Mouse (Mus musculus) layer of hippocampus, adult 8-10 months (tissue): ENCODE results near the gene Triml1. TPM values are rescaled to one million over a fixed set of nuclear protein-coding genes. Genes with fewer than 3 reads are reported as not detected.

Source experiments
- DNase-seq, 2 experiments: peaks; one replicate each; pipeline ENCODE4 v3.0.0; 2022; ENCODE audit warnings: low spot score in 2 of 2
- total RNA-seq, 4 experiments: library from RNA; stranded (reverse); gene quantifications; 2 replicates each; pipeline ENCODE4 v1.2.4; 2022

Gene Triml1
- not detected for total RNA-seq

DNA sequence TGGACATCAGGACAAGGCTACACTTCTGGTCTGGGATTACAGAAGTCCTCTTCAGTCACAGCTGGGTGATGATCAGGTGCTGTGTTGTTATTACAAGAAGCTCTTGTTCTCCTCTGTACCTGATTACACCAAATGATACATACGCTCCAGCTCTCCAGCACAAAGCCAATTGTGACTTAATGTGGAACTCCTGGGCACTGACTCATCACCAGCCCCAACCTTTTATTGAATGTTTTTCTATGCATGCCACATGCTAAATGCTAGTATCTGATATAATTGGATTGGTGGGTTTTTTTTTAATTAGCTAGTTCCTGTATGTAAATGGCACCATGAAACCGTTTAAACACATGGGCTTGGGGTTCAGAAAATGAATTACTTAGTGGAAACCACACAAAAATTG lies at the start of gene Triml1:
Triml1 (minus strand) TSS at position 101 of the 400 bp plus-strand sequence.
- no peak for DNase-seq

GRCm38 (mm10) chr8:43182281-43182680 lies 41.0 kb upstream of the Triml1 start:
- no peak for DNase-seq

DNA sequence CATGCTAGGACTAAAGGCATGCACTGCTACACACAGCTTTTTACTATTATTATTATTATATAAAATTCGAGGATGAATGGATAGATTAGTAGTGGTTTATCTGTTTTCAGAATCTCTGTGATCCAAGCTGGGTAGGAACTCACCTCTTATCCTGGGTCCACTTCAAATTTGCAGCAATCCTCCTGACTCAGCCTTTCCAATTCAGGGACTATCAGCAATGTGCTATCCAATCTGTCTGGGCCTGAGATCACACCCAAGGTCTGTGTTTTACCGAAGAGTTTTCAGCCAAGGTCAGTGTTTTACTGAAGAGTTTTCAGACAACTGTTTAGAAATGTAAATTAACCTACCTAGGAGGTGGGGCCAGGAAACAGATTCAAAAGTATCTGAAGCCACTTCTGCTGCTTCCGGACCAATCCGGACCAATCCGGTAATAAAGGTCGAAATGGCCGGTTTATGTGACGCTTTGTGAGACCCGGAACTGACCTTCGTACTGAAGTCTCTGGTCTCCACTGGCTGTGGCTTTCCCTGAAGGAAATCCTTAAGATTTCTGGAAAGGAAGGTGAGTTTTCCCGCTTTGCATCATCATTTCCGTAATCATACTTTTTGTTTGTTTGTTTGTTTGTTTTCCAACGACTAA lies 38.9 kb upstream of the Triml1 start, which contains the start of gene Triml2:
Triml2 (plus strand) TSS at position 488 of the 637 bp plus-strand sequence.
- DNase-seq: no peak

- no peak for DNase-seq
These were observed 37.9 kb upstream of the Triml1 start for GRCm38 (mm10) chr8:43179189-43179588.

DNA sequence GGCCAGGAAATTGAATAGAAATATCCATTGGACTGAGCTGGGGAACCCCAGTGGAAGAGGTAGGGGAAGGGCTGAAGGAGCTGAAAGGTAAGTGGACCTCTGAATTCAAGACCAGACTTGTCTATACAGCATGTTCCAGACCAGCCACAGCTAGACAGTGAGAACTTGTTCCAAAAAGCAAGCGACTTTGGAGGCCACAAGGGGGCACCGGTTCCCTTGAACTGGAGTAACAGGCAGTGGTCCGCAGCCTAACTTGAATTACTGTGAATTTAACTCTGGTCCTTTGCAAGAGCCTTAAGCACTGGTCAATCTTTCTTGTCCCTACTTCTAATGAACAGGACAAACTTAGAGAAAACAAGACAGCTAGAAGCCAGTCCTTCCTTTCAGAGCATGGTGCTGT lies 37.0 kb upstream of the Triml1 start:
- no peak for DNase-seq

DNA sequence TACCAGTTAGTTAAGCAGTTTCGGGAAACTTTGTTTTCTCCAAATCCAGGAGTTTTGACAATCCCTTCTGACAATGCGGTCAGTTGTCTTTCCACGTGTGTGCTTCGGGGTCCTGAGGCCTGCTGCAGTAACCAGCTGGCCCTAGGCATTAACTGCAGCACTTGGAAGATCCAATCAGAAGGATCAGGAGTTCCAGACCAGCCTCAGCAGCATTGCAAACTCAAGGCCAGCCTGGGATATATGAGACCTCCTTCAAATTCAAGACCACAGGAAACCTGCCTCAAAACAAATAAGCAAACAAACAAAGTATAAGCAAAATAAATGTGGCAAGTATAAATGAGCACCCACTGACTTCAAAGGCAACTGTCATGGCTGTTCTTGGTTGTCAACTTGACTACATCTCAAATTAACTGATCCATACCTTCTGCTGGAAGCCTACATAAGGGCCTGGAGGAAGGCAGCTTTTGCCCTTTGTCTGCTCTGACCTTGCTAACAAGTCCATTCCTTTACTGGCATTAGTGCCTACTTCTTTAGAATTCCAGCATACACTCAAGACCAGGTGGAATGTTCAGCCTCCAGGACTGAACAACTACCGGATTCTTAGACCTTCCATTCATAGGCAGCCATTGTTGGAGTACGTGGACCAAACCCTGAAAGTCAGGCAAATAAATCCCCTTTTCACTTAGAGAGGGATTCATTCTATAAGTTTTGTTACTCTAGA lies 35.6 kb upstream of the Triml1 start:
- no peak for DNase-seq

DNA sequence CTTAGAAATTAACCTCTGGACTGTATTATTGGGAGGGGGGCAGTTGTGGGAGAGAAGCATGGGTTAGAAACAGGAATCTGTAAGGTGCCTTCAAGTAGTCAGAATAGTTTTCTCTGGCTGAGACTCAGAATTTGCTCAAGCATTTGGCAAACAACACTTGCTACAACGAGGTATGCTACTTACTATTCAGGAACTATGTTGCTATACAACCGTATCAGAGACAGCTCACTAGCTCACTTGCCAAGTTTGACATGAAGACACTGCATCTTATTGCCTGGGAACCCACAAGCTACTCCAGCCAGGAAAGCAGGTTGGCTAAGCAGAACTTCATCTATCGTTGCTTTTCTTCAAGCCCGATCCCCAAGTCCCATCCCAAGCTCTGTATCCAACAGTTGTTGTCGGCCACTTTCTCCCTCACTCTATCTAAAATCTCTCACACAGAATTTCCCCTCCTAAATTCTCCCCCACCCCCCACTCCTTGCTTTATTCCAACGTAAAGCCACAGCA lies 28.0 kb upstream of the Triml1 start:
- DNase-seq: no peak

GRCm38 (mm10) chr8:43168083-43168482 lies 26.8 kb upstream of the Triml1 start:
- DNase-seq: no peak

DNA sequence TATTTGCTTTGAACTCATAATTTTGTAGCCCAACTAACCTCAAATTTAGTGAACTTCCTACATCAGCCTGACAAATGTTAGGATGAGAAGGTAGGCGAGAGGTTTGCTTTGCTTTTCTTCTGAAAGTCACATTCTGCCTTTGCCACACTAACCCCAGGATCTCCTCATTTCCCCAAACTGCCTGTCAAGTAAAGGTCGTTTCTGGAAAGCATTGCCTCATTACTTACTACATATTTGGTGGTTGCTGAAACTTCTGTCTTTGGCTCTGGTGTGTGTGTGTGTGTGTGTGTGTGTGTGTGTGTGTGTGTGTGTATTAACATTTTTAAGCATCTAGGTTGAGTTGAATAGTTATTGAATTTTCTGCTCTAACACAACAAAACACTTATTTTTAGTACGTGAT lies 23.2 kb upstream of the Triml1 start:
- DNase-seq: no peak

- no peak for DNase-seq
These were observed 22.0 kb upstream of the Triml1 start for GRCm38 (mm10) chr8:43163255-43163654.

- no peak for DNase-seq
These were observed 8.0 kb upstream of the Triml1 start for GRCm38 (mm10) chr8:43149307-43149706.

DNA sequence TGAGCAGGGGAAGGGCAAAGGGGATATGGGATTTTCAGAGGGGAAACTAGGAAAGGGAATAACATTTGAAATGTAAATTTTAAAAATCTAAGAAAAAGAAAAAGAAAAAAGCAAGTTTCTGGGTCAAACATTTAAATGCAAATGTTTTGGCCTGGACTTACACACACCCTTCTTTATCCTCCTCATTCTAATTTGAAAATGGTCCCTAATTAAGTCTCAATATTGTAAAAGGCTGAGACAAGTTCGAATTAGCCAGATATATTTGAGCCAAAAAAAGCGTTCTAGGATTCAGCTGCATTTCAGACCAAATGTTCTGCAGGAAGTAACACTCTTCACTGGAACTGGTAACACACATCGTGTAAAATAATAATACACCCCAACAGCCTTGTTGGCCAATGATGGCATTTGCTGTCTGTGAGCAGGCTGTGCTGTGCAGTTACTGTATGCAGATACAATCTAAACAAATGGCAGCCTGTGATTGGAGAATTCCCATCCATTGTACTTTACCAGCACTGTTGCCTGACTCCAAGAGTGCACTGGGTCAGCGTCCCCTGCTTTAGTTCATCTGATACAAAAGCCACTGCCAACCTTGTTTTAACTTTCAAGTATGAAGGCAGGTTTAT lies 30.0 kb downstream of the Triml1 start:
- DNase-seq: peak in 1 of 2 experiments; percentile 4

Other genes with a start within 250 kb of the Triml1 start
- not detected for gene Triml2, start 39.1 kb upstream of the Triml1 start, total RNA-seq
- not detected for gene Zfp42, start 165.5 kb upstream of the Triml1 start, total RNA-seq